Mouse (Mus musculus) thymus, postnatal 36 days (tissue): ENCODE results near the gene Phc2.
A peak's percentile ranks its signal among the peaks of the same experiment; 100 is the strongest.

Experiments
- DNase-seq, 2 experiments: peaks; one replicate each; pipeline ENCODE4 v3.0.0; 2022; ENCODE audit warnings: mixed read lengths in 2 of 2

Phc2 gene

DNA sequence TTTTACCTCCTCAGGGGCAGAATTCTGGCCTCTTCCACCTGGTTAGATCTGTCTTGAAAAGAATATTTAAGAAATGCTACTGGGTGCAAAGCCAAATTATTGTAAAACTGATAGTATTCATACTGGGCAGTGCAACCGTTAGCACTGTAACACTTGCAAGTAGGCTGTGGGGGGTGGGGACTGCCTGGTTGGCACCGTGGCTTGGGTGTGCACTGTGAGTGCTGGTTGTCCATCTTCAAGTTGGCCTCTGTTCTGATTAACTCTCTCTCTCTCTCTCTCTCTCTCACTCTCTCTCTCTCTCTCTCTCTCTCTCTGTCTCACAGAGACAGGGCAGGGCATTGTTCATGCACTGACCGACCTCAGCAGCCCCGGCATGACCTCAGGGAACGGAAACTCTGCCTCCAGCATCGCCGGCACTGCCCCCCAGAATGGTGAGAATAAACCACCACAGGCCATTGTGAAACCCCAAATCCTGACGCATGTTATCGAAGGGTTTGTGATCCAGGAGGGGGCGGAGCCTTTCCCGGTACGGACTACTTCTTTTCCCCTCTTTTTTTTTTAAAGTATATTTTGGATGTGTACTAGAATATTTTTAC is 88.6 kb downstream of the Phc2 start:
- no peak for DNase-seq

DNA sequence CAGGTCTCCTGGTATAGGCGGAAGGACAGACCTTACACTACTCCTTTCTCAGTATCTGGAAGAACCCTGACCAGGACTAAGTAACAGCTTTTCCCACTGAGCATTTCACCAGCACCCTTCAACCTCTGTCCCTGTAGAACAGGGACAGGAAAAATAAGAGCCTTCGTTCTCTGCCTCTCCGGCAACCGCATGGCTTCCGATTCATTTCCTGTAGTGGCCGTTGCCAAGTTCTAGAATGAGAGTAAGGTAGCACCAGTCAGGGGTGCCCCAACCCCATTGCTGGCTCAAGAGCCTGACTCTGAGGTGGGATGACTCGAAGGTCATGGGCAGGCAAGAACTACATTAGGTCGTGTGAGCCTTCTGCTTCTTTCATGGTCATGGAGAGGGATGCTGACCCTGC is 90.7 kb downstream of the Phc2 start:
- DNase-seq = no peak

DNA sequence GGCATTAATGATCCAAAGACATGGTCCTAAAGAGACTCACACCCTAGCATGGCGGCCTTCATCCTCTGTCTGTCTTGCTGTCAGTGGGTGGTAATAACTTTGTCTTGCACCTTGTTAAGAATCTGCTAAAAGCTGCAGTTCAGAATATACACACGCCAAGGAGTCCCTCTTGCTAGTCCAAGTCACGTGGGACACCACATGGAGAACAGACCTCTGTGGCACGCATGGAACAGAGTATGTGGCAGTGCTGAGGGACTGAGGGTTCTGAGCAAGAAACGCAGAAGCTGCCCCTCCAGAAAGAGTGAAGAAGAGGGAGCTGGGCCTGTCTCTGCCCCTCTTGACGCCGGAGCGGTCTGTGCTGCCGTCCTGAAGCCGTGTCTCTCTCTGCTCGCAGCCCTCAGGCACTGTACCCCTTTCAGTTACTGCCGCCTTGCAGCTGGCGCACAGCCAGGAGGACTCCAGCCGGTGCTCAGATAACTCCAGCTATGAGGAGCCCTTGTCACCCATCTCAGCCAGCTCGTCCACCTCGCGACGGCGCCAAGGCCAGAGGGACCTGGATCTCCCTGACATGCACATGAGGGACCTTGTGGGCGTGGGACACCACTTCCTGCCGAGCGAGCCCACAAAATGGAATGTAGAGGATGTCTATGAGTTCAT is 93.2 kb downstream of the Phc2 start:
- no peak for DNase-seq

DNA sequence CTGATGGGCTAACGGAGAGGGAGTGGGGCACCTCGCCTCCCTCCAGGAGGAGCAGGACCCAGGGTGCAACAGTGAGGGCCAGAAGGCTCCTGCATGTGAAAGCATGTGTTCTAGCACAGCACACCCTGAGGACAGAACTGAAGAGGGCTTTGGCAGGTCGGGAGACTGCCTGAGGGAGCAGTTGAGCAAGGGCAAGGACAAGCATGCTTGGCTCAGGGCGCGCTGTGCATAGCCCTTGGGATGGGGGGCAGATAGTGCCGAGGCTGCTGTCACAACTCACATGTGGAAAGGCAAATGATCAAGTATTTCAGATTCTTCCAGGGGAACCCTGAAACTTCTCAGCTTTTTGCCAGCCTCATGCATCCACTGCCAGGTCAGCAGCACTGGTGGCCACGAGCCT is 93.8 kb downstream of the Phc2 start:
- no peak for DNase-seq

DNA sequence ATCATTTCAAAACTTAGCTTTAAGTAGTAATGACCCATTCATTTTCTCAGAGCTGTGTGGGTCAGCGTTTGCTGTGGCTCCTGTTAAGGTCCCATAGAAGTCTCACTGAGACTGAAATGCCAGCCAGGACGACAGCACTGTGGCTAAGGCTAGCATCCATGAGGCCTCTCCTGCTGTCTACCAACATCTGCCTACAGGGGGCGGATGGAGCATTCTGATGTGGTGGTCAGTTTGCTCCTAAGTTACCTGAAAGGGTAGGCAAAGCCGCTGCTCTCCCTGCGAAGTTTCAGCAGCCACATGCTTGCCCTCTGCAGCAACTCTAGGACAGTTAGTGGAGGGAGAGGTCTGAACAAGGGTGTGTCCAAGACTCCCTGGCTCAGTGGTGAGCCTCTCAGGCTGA is 96.5 kb downstream of the Phc2 start:
- DNase-seq = no peak

DNA sequence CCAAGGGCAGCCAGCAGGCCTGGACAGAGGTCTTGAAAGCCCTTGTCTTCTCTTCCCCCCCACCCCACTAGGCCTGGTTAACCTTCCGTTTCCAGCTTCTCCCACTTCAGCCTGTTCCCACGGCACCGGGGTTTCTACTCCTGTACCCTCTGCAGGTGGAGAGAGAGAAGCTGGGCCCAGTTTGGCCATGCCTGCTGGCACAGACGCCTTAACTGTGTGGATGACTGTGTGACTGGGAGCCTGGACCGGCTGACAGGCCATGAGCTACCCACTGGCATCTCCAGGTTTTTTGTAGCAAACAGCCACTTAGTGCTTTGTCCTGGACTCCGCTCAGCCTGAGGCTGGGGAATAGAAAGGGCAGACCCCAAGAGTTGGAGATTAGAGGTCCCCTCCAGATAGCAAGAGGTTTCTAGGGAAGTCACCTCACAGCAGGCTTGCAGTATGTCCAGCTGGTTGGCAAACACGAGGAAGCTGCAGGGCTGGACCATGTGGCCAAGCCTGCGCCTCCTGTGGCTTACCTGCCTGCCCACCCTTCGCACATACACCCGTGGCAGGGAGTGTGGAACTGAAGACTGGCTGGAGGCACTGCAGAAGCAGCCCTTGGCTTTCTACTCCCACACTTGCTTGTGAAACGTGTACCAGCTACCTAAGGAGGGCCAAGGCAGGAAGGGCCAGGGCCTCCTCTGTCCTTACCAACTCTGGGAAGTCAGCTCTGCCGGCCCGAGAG is 97.7 kb downstream of the Phc2 start:
- no peak for DNase-seq

DNA sequence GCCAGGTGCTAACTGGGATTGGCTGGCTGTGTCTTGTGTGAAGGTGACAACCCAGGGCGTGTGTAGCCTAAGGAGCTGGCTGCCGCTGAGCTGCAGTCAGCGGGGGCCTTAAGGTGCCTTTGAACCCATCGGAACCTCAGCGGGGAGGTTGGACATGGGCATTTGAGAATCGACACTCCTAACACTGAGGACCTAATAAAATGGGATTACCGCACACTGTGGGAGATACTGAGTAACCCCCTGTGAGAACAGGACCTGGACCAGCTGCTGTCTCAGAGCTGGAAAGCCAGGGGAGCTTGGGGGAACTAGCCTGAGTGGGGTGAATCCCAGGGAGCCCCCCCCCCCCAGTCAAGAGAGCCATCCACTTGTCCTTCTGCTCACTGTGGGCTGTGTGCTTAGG is 99.1 kb downstream of the Phc2 start:
- DNase-seq = no peak

DNA sequence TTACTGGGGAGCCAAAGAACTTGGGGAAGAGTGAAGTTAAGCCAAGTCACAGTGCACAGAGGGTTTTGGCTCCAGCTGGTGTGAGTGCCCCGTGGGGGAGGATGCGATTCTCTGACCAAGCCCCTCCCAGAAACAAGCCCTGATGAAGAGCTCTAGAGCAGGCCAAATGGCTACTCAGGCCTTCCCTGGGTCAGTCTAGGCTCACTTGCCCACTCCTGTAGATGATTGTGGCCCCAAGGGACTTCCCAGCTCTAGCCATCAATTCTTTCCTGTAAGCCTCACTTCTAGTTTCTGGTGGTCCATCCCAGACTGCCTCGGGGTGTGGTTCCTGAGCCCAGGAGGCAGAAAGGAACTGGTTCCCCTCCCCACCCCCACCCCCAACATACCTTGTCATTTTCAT is 100.6 kb downstream of the Phc2 start, which contains the start of gene A3galt2:
A3galt2 (plus strand) TSS at position 301 of the 400 bp plus-strand sequence.
- DNase-seq = no peak

DNA sequence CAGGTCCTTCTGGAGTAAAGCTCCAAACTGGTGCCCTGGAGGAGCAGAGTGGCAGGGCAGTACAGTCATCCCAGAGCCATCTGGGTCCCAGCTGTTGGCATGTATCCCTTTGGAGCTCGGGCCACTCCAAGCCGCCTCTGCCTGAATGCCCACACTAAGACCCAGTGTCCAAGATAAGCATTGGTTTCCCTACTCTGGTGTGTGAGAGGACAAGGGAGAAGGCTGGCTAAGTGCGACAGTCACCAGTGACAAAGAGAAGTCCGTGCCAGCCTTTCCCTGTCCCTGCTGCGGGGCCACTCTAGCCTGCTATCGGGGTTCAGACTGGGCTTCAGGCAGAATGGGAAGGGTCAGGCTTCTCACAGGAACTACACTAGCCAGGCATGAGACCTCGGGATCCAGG is 101.4 kb downstream of the Phc2 start:
- DNase-seq = no peak

DNA sequence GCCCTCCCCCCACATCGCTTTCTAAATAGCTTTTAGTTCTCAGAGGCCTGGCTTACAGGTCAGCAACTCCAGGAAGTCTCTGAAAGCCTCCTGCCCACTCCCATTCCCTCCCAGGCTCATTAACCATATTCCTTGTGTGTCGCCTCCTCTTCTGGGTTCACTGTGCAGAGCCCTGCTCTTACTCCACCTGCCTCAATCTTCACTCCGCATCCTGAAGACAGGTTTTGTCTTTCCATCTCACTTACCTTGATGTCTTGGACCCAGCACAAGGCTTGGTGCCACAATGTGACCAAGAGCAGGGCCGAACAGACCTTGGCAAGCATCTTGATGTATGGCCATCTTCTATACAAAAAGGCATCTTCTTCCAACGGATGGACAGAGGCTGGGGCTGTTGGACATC is 104.7 kb downstream of the Phc2 start:
- no peak for DNase-seq

DNA sequence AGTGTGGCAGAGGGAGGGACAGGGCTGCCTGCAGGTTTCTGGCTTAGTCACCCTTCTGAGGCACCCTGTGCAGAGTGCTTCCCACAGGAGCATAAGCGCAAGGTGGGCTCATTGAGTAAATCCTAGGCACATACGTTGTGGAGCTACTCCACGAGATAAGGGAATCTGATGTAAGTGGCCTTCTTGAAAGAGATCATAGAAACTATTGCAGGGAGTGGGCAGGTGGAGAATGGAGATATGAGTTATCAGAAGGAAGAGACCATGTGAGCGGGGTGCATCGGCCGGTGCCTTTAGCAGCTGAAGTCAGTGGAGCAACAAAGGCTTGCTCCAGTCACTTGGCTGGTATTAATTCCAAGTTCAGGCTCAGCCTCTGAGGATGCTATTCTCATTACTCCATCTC is 105.5 kb downstream of the Phc2 start:
- no peak for DNase-seq

DNA sequence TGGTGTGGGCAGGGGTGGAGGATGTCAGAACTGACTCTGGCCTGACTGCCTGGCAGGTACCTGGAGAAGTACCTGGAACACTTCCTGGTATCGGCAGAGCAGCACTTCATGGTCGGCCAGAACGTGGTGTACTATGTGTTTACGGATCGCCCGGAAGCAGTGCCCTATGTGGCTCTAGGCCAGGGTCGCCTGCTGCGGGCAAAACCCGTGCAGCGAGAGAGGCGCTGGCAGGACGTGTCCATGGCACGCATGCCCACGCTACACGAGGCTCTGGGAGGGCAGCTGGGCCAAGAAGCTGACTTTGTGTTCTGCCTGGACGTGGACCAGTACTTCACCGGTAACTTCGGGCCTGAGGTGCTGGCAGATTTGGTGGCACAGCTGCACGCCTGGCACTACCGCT is 112.4 kb downstream of the Phc2 start:
- DNase-seq = no peak

DNA sequence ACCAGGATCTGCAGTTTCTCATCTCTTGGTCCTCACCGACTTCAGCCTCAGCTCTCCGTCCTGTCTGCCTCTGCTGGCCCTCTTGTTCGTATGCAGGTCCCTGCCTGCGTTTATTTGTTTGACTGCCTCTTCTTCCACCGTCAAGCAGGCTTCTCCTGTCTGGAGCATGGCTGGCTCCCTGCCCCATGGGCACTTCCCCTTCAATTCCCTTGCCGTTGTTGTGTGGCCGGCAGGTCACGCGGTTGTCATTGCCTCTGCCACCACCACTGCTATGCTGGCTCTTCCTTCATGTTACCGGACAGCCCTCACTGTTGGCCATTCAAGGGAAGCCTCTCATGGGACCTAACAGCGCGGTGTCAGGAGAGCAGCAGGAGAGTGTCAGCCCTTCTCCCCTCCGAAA is 113.6 kb downstream of the Phc2 start:
- DNase-seq = no peak

DNA sequence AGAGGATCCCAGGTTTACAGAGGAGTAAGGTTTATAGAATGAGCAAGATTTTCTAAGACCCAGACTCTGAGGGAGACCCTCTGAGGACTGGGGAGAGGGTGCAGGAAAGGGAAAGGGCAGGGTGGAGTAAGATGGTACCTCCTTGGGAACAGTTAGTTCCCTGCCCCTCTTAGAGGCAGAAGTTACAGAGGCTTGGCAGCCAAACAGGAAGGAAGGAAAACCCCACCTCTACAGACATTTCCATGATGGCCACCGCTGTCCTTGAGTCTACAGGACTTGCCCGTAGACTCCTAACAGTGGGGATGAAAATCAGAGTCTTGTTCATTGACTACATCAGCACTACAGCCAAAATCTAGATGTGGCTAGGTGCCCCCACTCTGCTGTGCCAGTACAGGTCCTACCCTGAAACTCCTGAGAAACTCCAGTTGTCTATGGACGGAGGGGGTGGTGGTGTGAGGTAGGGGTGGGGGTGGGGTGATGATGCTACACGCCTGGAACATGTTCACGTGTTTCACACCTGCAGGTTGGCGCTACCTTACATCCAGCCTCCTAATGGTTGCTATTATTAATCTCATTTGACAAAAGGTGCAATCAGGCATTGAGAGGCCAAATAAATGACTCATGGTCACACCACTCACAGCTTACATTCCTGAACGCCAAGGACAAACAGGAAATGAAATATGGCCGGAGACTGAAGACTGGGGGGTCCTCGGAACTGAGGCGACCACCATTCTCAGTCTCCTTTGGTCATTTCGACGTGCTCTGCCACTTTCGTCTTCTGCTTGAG is 115.3 kb downstream of the Phc2 start:
- no peak for DNase-seq

DNA sequence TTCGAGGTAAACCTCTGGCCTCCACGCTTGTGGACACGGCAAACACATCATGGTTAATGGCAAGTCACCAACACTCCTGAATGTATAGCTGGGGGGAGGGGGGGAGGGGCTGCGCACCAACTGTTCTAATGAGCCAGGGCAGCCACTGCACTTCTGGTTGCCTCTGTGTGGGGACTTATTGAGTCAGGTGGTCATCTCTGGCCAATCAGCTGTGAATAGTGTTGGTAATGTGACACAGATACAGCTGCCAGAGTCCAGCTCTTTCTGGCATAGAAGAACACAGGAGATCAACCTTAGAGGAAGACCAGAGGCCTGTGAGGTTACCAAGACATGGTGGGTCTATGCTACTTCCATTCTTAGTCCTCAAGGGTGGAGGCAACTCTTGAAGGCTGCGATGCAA is 116.2 kb downstream of the Phc2 start:
- DNase-seq = no peak

DNA sequence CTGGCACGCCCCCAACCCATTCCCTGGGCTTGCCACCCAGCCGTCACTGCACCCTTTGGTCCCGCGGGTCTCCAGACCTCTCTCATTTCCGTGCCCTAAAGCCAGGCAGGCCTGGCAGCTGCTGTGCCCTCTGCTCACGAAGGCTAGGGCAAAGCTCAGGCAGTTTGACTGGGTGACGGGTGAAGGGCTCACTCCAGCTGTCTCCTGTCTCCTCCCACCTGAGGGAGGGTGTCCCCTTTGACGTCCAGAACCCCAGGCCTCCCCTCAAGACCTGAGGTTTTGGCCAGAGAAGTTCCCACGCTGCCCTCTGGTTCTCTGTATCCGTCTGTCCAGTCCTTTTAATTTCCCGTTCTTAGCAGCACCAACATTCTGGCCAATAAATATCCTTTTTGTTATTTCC is 119.3 kb downstream of the Phc2 start:
- DNase-seq = no peak

DNA sequence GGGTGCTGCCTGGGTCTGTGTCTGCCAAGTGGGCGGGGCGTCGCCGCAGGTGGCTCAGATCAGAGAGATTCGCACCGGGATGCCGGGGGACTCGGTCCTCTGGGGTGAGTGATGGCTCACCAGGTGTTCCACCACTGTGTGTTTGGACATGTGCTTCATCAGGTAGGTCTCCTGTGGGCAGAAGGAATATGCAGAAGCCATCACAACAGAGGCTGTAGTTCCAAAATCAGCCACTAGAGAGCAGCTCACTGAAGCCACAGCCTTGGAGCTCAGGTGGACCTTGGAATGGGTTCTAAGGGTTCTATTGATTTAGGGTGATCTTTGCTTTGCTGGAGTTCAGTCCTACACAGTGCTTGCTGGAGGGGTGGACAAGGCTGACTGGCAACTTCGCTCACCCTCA is 120.0 kb downstream of the Phc2 start:
- peak; percentile 45 to 52 for DNase-seq

DNA sequence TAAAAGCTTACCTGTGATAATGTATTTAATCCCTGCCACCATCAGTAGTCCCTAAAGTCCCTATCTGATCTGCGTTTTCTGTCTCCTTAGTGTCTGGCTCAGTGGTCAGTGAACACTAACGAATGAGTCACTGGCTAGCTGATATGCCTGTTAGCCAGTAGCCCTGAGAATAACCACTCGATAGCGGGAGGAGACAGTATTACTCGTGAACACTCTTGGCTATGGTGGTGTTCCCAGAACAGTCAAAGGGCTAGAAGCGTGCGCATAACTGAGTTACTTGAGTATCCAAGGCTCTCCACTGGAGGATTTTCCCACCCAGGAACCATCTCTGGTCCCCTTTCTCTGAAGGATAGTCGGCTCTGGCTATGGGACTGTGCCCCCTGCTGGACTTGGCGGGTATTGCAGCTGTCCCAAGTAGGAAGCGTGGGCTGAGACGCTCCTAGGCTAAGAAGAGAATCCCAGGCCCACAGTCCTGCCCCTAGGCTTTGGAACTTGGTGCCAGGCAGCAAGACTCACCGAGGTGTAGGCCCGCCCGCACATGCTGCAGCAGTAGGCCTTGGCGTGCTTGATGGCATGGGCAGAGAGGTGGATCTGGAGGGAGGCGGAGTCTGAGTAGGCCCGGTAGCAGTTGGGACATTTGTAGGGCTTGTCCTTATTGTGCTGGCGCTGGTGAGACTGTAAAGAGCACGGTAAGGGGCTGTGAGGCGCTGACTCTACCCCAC is 122.2 kb downstream of the Phc2 start:
- peak; percentile 65 to 71 for DNase-seq

DNA sequence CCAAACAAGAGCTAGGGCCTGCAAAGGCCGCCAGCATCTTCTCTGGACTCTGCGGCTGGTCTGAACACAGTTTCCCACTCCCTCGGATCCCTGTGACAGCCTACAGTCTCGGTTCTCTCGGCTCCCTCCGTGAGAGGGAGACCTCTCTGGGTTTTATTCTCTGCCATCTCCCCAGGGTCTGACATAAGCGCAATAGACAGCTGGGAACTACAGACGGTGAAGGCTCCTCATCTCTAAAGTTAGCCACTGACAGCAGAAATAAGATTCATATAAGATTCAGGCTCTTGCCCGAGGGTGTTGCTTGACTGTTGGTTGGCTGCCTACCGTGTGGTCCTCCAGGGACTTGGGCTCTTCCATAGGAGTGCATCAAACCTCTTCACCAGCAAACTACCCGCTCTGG is 123.1 kb downstream of the Phc2 start:
- no peak for DNase-seq

DNA sequence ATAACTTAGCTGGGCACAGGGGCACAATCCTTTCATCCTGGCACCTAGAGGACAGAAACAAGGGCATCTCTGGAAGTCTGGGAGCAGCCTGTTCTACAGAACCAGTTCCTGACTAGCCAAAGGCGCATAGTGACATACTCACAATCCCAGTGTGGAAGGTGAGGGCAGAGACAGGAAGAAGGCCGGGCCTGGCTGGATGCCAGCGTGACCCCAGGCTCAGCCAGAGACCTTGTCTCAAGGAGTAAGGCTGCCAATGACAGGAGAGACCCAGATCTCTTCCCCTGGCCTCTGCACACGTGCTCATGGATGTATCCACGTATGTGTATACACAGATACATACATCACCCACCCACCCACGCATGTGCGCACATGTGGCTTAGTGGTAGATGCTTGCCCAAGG is 127.5 kb downstream of the Phc2 start:
- no peak for DNase-seq

DNA sequence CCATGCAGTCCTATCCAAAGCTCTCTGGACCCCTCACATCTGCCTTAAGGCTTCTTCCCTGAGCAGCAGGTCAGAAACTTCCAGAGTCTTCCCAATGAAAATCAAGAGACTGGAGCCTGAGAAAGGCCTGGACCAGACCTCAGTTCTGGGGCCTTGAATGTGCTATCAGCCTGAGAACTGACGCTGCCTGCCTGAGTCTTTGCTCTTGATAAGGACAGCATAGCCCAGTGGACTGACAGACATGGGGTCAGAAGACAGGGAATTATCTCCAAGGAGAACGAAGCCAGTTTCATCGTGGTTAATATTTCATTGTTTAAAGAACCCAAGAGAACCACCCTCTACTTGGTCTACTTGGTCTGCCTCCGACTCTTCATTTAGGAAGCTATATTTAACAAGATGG is 128.1 kb downstream of the Phc2 start:
- DNase-seq = no peak

DNA sequence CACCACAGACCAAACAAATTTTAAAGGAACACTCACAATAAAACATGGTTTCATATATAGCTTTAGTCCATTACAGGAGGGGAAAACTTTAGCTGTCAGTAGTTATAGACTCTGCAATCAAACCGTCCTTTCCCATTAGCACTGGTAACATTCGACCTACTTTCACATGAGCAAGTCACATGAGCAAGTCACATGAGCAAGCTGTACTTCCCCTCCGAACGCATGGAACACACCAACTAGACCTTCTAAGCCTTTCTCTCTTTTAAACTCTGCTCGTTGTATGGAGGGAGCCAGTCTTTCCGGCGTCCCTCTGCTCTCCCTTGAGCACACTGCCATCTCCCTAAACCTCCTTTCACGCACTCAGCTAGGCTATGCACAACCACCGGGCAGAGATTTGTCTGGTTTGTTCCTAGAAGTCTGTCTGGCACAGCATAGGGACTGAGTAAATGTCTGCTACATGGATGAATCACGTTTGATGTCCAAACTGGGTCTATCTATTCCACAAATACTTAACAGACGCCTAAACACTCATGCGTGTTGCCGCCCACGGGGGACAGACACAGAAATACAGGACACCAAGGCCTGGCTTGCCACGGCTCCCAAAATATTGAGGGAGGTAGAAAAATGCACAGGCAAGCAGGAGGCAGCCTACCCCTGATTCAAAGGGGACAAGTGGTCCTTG is 130.6 kb downstream of the Phc2 start:
- DNase-seq = no peak
